Mouse (Mus musculus) cerebellum, adult 2 months (tissue): ENCODE data around the gene Dbx1. TPM values are rescaled to one million over a fixed set of nuclear protein-coding genes. Genes with fewer than 3 reads are reported as not detected.

ENCODE experiments used
- DNase-seq, 2 experiments: peaks; one replicate each; pipeline ENCODE4 v3.0.0; 2021
- H3K27ac ChIP-seq: fragments of 200-500 bp; 2 replicates; pipeline ENCODE4 v1.5.1; 2012; ENCODE audit warnings: low read length, control low read depth, inconsistent platforms; ENCODE audit not compliant: insufficient read depth
- H3K27me3 ChIP-seq: fragments of 200-500 bp; 2 replicates; pipeline ENCODE4 v1.6.1; 2012; ENCODE audit warnings: inconsistent platforms, mild to moderate bottlenecking, low read length, moderate library complexity; ENCODE audit not compliant: control insufficient read depth, insufficient read depth
- H3K4me1 ChIP-seq: fragments of 200-500 bp; 2 replicates; pipeline ENCODE4 v1.6.1; 2011; ENCODE audit warnings: low read length; ENCODE audit not compliant: control insufficient read depth, insufficient read depth
- H3K4me3 ChIP-seq: fragments of 200-500 bp; replicated peaks from 2 replicates; pipeline ENCODE3; 2011; ENCODE audit warnings: mild to moderate bottlenecking, low read depth, low read length, control low read depth; ENCODE audit not compliant: insufficient read depth
- CTCF ChIP-seq: fragments of 200-500 bp; IDR thresholded peaks from 2 replicates; pipeline ENCODE4 v1.5.1; 2011; ENCODE audit warnings: low read depth, mild to moderate bottlenecking, control low read depth, low read length, moderate library complexity, borderline replicate concordance; ENCODE audit not compliant: insufficient read depth
- POLR2A ChIP-seq: fragments of 200-500 bp; IDR thresholded peaks from 2 replicates; pipeline ENCODE4 v1.6.1; 2011; ENCODE audit warnings: low read length, control low read depth, borderline replicate concordance; ENCODE audit not compliant: insufficient read depth
- WGBS: fragments of 180-500 bp; shearing (Covaris S2); methylation state at CpG from one replicate; pipeline ENCODE4 v1.1.7; 2018; 5-methylcytosine and 5-hydroxymethylcytosine counted together
- polyA plus RNA-seq: library from polyadenylated mRNA; depleted of rRNA; stranded (reverse); fragments of >200 nt; gene quantifications from 2 replicates; pipeline ENCODE4 v1.2.3, GENCODE M21; 2012; rRNA removed

Dbx1 gene
- polyA plus RNA-seq, 1 experiment, result not detected

DNA sequence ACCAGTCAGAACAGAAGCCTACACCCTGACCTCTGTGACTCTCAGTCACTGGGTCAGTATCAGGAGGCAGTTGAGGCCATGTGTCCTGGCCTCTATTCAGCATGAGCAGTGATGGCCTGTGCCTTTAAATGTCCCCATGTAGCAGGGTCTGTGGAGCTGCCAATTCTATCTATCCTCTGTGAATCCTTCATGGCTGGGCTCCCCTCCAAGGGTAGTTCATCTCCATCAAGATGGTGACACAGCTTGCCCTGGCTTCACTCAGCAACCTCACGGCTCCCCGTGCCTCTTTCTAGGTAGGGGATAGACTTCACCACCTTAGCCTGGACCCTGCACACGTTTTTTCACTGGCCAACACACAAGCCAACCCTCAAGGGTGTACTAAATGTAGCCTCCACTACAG is 38.9 kb downstream of the Dbx1 start:
- peak in 1 of 2 experiments; percentile 55 for DNase-seq
- Histone ChIP-seq H3K27ac (0 out of 2 replicates have a peak overlapping the region, but pooled peaks have one; percentile 3), H3K27me3 (no peaks in the 10 kb centered on the region), H3K4me1 (peaks cover 21% of the 10 kb centered on the region), H3K4me3 (no peak overlapping the region)
- TF ChIP-seq CTCF (no peak), POLR2A (no peak)
- 7% methylated on average over 3 of the region's 3 CpGs for WGBS

DNA sequence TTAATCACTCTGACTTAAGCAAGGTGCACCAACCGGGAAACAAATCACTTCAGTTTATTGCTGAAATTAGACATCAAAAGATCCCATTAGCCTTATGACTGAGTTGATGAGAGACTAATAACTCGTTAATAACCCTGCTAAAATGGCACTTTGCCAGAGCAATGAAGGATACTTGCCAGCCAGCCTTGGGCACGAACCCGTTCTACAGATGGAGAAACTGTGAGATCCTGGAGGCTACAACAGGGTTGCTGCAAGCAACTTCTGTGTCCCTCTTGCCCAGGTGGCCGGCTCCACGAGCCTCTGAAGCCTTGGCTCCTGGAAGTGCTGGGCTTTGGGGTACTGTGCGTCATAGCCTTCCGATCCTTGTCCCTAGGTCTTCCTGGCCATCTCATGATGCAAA is 47.0 kb downstream of the Dbx1 start:
- Histone ChIP-seq H3K27ac (no peak overlapping the region), H3K4me1 (no peaks in the 10 kb centered on the region; the same call in none of the 2 replicates), H3K4me3 (no peak overlapping the region), H3K27me3 (no peaks in the 10 kb centered on the region)
- 16% methylated on average over 8 of the region's 8 CpGs for WGBS
- no peak for TF ChIP-seq CTCF
- no peak for TF ChIP-seq POLR2A
- peak; percentile 62 to 73 for DNase-seq

DNA sequence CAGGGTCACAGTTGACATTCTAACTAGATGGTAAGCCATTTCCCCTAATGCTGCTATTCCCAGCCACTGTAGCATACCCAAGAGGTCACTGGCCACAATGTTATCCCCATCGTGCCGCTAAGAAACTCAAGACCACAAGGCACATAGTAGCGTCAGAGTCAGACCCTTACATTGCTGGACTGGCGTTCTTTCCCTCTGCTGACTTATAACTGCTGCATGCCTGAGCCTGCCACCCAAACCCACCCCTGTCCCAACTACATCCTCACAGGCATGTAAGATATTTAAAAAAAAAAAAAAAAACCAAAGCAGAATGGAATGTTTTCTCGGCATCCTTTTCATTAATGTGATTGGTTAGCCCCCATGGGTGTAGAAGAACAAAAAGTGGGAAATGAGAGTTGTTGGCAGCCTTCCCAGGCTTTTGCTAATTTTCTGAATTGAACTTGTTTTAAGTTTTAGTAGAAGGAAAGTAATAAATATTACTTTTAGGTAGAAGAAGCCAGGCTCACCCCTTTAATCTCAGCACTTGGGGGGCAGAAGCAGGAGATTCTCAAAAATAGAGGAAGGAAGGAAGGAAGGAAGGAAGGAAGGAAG is 50.0 kb downstream of the Dbx1 start:
- H3K27me3 ChIP-seq, result no peaks in the 10 kb centered on the region
- H3K27ac ChIP-seq, result no peak overlapping the region
- WGBS, result 80% methylated on average over 5 of the region's 5 CpGs
- no peak for TF ChIP-seq CTCF
- no peak for TF ChIP-seq POLR2A
- no peak for DNase-seq
- H3K4me1 ChIP-seq, result no peaks in the 10 kb centered on the region
- H3K4me3 ChIP-seq, result no peak overlapping the region

DNA sequence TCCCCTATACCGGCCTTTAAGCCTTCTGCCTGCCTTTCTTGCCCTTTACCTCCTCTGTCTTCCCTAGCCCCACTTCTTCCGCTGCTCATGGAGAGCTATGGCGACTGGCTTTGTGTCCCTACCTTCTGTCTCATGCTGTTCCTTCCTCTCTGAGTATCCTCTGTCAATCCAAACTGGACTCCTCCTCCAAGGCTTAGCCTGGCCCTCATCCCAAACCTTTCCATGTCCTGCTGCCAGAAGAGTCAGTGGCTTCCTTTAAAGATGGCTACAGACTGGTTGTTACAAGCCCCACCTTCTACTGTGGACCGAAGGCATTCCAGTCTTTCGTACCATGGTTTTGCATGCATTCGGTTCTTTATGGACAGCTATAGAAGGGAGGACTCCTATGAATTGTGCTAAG is 53.5 kb downstream of the Dbx1 start:
- no peaks in the 10 kb centered on the region for H3K27me3 ChIP-seq
- no peak overlapping the region for H3K4me3 ChIP-seq
- no peak overlapping the region for H3K27ac ChIP-seq
- TF ChIP-seq CTCF, result no peak
- no peak for TF ChIP-seq POLR2A
- 50% methylated on average over 6 of the region's 6 CpGs for WGBS
- no peaks in the 10 kb centered on the region for H3K4me1 ChIP-seq
- peak in 1 of 2 experiments; percentile 37 for DNase-seq

DNA sequence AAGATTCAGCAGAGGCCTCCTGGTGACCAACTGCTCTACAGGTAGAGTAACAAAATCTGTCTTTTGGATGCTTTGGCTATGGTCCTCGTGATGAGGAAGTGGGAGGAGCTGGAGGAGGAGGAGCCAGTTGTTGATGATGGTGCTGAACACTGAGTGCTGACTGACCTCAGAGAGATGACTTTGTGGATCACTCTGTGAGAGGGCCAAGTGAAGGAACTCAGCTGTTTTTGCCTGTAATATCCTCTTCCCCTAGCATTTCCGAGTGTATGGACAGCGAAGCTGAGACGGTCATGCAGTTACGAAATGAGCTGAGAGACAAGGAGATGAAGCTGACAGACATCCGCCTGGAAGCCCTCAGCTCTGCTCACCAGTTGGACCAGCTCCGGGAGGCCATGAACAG is 54.1 kb downstream of the Dbx1 start:
- no peak overlapping the region for H3K4me3 ChIP-seq
- no peaks in the 10 kb centered on the region for H3K4me1 ChIP-seq
- WGBS, result 50% methylated on average over 7 of the region's 7 CpGs
- no peak for TF ChIP-seq CTCF
- no peak for TF ChIP-seq POLR2A
- DNase-seq, result no peak
- H3K27ac ChIP-seq, result no peak overlapping the region
- H3K27me3 ChIP-seq, result no peaks in the 10 kb centered on the region

DNA sequence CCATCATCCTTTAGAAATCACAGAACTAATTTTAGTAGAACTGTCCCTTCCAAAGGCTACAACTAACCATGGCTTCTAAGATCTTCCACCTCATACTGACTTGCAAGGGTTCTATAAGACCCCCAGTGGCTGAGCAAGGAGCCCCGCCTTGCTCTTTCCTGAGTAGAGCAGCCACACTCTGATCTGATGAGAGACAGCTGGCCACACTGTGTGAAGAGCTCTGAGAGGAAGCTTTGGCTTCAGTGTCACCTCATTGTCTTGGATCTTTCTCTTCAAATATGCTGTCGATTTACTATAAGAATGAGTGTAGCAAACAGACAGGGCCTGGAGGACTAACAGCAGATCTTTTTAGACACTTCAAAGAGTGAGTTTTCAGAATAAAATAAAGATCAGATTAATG is 54.7 kb downstream of the Dbx1 start:
- H3K4me1 ChIP-seq, result no peaks in the 10 kb centered on the region
- DNase-seq, result no peak
- no peak overlapping the region for H3K27ac ChIP-seq
- 73% methylated on average over 2 of the region's 2 CpGs for WGBS
- H3K4me3 ChIP-seq, result no peak overlapping the region
- H3K27me3 ChIP-seq, result no peaks in the 10 kb centered on the region
- TF ChIP-seq POLR2A (no peak), CTCF (no peak)

Other genes with a start within 250 kb of the Dbx1 start
- gene Htatip2, start 122.3 kb upstream of the Dbx1 start, polyA plus RNA-seq, result 5.9 and 6.6 TPM in 2 replicates
- gene Prmt3, start 141.5 kb upstream of the Dbx1 start, polyA plus RNA-seq, result 28.1 and 31.1 TPM in 2 replicates